Mouse (Mus musculus) heart, embryonic 11.5 days (tissue): ENCODE measurements around the gene Cntn4. TPM values are rescaled to one million over a fixed set of nuclear protein-coding genes. Genes with fewer than 3 reads are reported as not detected.

Source experiments
- ATAC-seq: fragments of 200-750 bp; cut with Nextera tagmentation; replicated peaks from 2 replicates; pipeline ENCODE4 v1.8.0; 2017; ENCODE audit warnings: moderate library complexity; ENCODE audit not compliant: insufficient number of reproducible peaks, low FRiP score, low TSS enrichment
- H3K27ac ChIP-seq: fragments of 300-500 bp; sonication (generic); 2 replicates; pipeline ENCODE4 v1.5.1; 2014; ENCODE audit warnings: mild to moderate bottlenecking, low read depth, low read length
- H3K27me3 ChIP-seq: fragments of 300-500 bp; sonication (generic); 2 replicates; pipeline ENCODE4 v1.6.1; 2014; ENCODE audit warnings: mild to moderate bottlenecking, low read length, mixed read lengths; ENCODE audit not compliant: control insufficient read depth, insufficient read depth
- H3K36me3 ChIP-seq: fragments of 300-500 bp; sonication (generic); 2 replicates; pipeline ENCODE4 v1.6.1; 2014; ENCODE audit warnings: mild to moderate bottlenecking, low read length, moderate library complexity, mixed read lengths; ENCODE audit not compliant: control insufficient read depth, insufficient read depth
- H3K4me1 ChIP-seq: fragments of 300-500 bp; sonication (generic); 2 replicates; pipeline ENCODE4 v1.6.1; 2014; ENCODE audit warnings: low read length; ENCODE audit not compliant: control insufficient read depth, insufficient read depth
- H3K4me2 ChIP-seq: fragments of 300-500 bp; sonication (generic); 2 replicates; pipeline ENCODE4 v1.6.1; 2014; ENCODE audit warnings: mild to moderate bottlenecking, moderate library complexity
- H3K4me3 ChIP-seq: fragments of 300-500 bp; sonication (generic); 2 replicates; pipeline ENCODE4 v1.5.1; 2014; ENCODE audit warnings: low read depth, low read length
- H3K9ac ChIP-seq: fragments of 300-500 bp; sonication (generic); 2 replicates; pipeline ENCODE4 v1.6.1; 2014; ENCODE audit warnings: mild to moderate bottlenecking, low read depth, low read length, moderate library complexity
- H3K9me3 ChIP-seq: fragments of 300-500 bp; sonication (generic); replicated peaks from 2 replicates; pipeline ENCODE4 v1.6.1; 2016; ENCODE audit warnings: low read length; ENCODE audit not compliant: control insufficient read depth
- WGBS: fragments of 180-500 bp; shearing (Covaris S2); extraction: QIAGEN DNeasy Blood & Tissue Kit; methylation state at CpG from one replicate; pipeline ENCODE4 v1.1.7; 2014; ENCODE audit not compliant: insufficient replicate concordance; 5-methylcytosine and 5-hydroxymethylcytosine counted together
- polyA plus RNA-seq: library from polyadenylated mRNA; unstranded; fragments of >200 nt; fragmentation: Nextera tagmentation; extraction: Ambion mirVana; gene quantifications from 2 replicates; pipeline ENCODE4 v1.2.1, GENCODE M21; 2014

Gene Cntn4
- polyA plus RNA-seq, 1 experiment from 2014 or later, result 1.8 TPM

DNA sequence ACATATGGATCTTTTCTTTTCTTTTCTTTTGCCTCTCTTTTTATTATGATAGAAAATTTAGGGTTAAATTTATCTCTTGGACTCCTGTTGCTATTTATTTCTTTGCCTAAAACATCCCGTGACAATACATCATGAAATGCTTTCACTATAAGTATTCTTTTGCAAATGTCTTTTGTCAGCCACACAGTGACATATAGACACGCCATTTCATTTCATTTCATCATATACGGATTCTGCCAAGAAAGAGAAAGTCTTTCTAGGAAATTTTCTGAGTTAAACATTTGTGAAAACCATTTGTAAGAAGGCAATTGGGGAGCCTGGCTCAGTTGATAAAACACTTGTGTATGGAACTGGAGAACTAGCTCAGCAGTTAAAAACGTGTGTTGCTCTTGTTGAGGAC lies 625.0 kb downstream of the Cntn4 start:
- Histone ChIP-seq H3K9me3 (no peaks in the 10 kb centered on the region), H3K9ac (no peak overlapping the region), H3K4me2 (no peak overlapping the region), H3K4me3 (no peak overlapping the region), H3K4me1 (no peaks in the 10 kb centered on the region), H3K36me3 (no peaks in the 10 kb centered on the region), H3K27me3 (no peaks in the 10 kb centered on the region), H3K27ac (no peak overlapping the region)
- ATAC-seq, result no peak
- WGBS, result 68% methylated on average over 4 of the region's 4 CpGs

DNA sequence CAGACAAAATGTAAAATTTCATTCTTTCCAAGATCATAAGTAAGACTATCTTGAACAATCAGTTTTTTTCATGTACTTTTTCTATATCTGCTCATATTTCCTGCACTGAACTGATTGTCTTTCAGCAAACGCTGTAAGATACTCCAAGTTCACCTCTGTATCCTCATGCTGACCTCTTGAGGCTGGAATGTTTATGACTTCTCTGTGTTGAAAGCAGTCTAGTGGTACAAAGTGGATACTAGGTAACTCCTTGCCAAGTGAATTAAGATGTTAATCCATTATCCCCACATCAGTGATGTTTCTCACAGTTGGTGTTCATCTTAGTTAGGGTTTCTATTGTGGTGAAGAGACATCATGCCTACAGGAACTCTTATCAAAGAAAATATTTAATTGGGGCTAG lies 651.5 kb downstream of the Cntn4 start:
- no peaks in the 10 kb centered on the region for H3K27me3 ChIP-seq
- ATAC-seq, result no peak
- H3K9ac ChIP-seq, result no peak overlapping the region
- no peak overlapping the region for H3K27ac ChIP-seq
- H3K9me3 ChIP-seq, result no peaks in the 10 kb centered on the region
- no peak overlapping the region for H3K4me3 ChIP-seq
- H3K4me2 ChIP-seq, result no peak overlapping the region
- WGBS, result 59% methylated on average over 1 of the region's 1 CpGs
- H3K36me3 ChIP-seq, result no peaks in the 10 kb centered on the region
- H3K4me1 ChIP-seq, result no peaks in the 10 kb centered on the region

GRCm38 (mm10) chr6:106329636-106330035 lies 652.2 kb downstream of the Cntn4 start:
- H3K9ac ChIP-seq, result no peak overlapping the region
- H3K9me3 ChIP-seq, result no peaks in the 10 kb centered on the region
- no peak for ATAC-seq
- no peaks in the 10 kb centered on the region for H3K36me3 ChIP-seq
- no peaks in the 10 kb centered on the region for H3K4me1 ChIP-seq
- H3K4me3 ChIP-seq, result no peak overlapping the region
- no peaks in the 10 kb centered on the region for H3K27me3 ChIP-seq
- H3K4me2 ChIP-seq, result no peak overlapping the region
- no peak overlapping the region for H3K27ac ChIP-seq
- 73% methylated on average over 1 of the region's 1 CpGs for WGBS

GRCm38 (mm10) chr6:106332466-106332865 lies 655.0 kb downstream of the Cntn4 start:
- no peak overlapping the region for H3K4me2 ChIP-seq
- H3K9me3 ChIP-seq, result no peaks in the 10 kb centered on the region
- no peak for ATAC-seq
- no peaks in the 10 kb centered on the region for H3K36me3 ChIP-seq
- no peaks in the 10 kb centered on the region for H3K4me1 ChIP-seq
- no peak overlapping the region for H3K27ac ChIP-seq
- no peak overlapping the region for H3K9ac ChIP-seq
- WGBS, result 72% methylated on average over 3 of the region's 3 CpGs
- no peak overlapping the region for H3K4me3 ChIP-seq
- no peaks in the 10 kb centered on the region for H3K27me3 ChIP-seq

DNA sequence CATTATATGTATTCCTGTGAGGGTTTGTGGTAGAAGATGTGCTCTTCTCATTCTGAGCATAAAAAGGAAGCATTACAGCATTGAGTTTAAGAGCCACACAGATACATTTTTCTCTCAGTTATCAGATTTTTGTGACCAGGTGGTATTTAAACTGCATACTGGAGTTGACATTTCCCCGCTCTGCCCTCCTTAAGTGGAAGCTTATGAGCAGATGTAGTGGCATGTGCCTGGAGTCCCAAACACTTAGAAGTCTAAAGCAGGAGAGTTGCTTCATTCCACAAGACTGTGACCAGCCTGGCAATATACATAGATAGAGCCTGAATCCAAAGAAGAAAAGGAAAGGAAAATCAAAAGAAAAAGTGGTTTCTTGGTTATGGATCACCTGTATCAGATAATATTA lies 655.5 kb downstream of the Cntn4 start:
- no peak overlapping the region for H3K27ac ChIP-seq
- no peaks in the 10 kb centered on the region for H3K4me1 ChIP-seq
- 81% methylated on average over 1 of the region's 1 CpGs for WGBS
- no peaks in the 10 kb centered on the region for H3K9me3 ChIP-seq
- no peak for ATAC-seq
- no peaks in the 10 kb centered on the region for H3K27me3 ChIP-seq
- no peak overlapping the region for H3K9ac ChIP-seq
- H3K4me3 ChIP-seq, result no peak overlapping the region
- no peaks in the 10 kb centered on the region for H3K36me3 ChIP-seq
- H3K4me2 ChIP-seq, result no peak overlapping the region

- Histone ChIP-seq H3K4me2 (no peak overlapping the region), H3K4me1 (no peaks in the 10 kb centered on the region), H3K27me3 (no peaks in the 10 kb centered on the region), H3K27ac (no peak overlapping the region), H3K9me3 (no peaks in the 10 kb centered on the region), H3K36me3 (no peaks in the 10 kb centered on the region), H3K9ac (no peak overlapping the region), H3K4me3 (no peak overlapping the region)
- ATAC-seq, result no peak
- WGBS, result 57% methylated on average over 1 of the region's 1 CpGs
Observed at GRCm38 (mm10) chr6:106335066-106335465, 657.6 kb downstream of the Cntn4 start.

GRCm38 (mm10) chr6:106336805-106337204 lies 659.3 kb downstream of the Cntn4 start:
- H3K4me3 ChIP-seq, result no peak overlapping the region
- no peaks in the 10 kb centered on the region for H3K9me3 ChIP-seq
- H3K4me2 ChIP-seq, result no peak overlapping the region
- WGBS, result 74% methylated on average over 3 of the region's 3 CpGs
- H3K9ac ChIP-seq, result no peak overlapping the region
- no peaks in the 10 kb centered on the region for H3K4me1 ChIP-seq
- H3K27ac ChIP-seq, result no peak overlapping the region
- H3K27me3 ChIP-seq, result no peaks in the 10 kb centered on the region
- H3K36me3 ChIP-seq, result no peaks in the 10 kb centered on the region
- ATAC-seq, result no peak

- H3K4me3 ChIP-seq, result no peak overlapping the region
- H3K4me2 ChIP-seq, result no peak overlapping the region
- ATAC-seq, result no peak
Observed at GRCm38 (mm10) chr6:106337829-106338228, 660.4 kb downstream of the Cntn4 start.

GRCm38 (mm10) chr6:106341114-106341513 lies 663.7 kb downstream of the Cntn4 start:
- Histone ChIP-seq H3K27ac (no peak overlapping the region), H3K4me3 (no peak overlapping the region), H3K9ac (no peak overlapping the region), H3K9me3 (no peaks in the 10 kb centered on the region), H3K36me3 (no peaks in the 10 kb centered on the region), H3K4me1 (no peaks in the 10 kb centered on the region), H3K4me2 (no peak overlapping the region), H3K27me3 (no peaks in the 10 kb centered on the region)
- no peak for ATAC-seq

More at GRCm38 (mm10) chr6:106337829-106338228, 660.4 kb downstream of the Cntn4 start:
- H3K9me3 ChIP-seq, result no peaks in the 10 kb centered on the region
- no peak overlapping the region for H3K27ac ChIP-seq
- no peaks in the 10 kb centered on the region for H3K36me3 ChIP-seq
- H3K9ac ChIP-seq, result no peak overlapping the region
- no peaks in the 10 kb centered on the region for H3K4me1 ChIP-seq
- no peaks in the 10 kb centered on the region for H3K27me3 ChIP-seq
